Mouse (Mus musculus) lung, adult 2 months (tissue): Measurements from ENCODE around the gene Iqschfp. TPM values are rescaled to one million over a fixed set of nuclear protein-coding genes. Genes with fewer than 3 reads are reported as not detected.

ENCODE experiments used
- DNase-seq: peaks from one replicate; pipeline ENCODE4 v3.0.0; 2022
- H3K4me1 ChIP-seq: fragments of 200-500 bp; 2 replicates; pipeline ENCODE4 v1.6.1; 2011; ENCODE audit warnings: low read length; ENCODE audit not compliant: control insufficient read depth, insufficient read depth
- H3K4me3 ChIP-seq: fragments of 200-500 bp; replicated peaks from 2 replicates; pipeline ENCODE3; 2011; ENCODE audit warnings: low read depth, mild to moderate bottlenecking, control low read depth, low read length; ENCODE audit errors: extremely low read depth
- CTCF ChIP-seq: fragments of 200-500 bp; IDR thresholded peaks from 2 replicates; pipeline ENCODE4 v1.5.1; 2011; ENCODE audit warnings: mild to moderate bottlenecking, low read length, control low read depth; ENCODE audit not compliant: insufficient read depth
- POLR2A ChIP-seq: fragments of 200-500 bp; IDR thresholded peaks from 2 replicates; pipeline ENCODE4 v1.6.1; 2011; ENCODE audit warnings: low read depth, mild to moderate bottlenecking, control low read depth, low read length, borderline replicate concordance; ENCODE audit errors: extremely low read depth
- WGBS: fragments of 180-500 bp; shearing (Covaris S2); methylation state at CpG from one replicate; pipeline ENCODE4 v1.1.7; 2018; 5-methylcytosine and 5-hydroxymethylcytosine counted together
- polyA plus RNA-seq: library from polyadenylated mRNA; depleted of rRNA; stranded (reverse); fragments of >200 nt; gene quantifications from 2 replicates; pipeline ENCODE4 v1.2.3, GENCODE M21; 2012

The Iqschfp gene
- polyA plus RNA-seq, 1 experiment = not detected

DNA sequence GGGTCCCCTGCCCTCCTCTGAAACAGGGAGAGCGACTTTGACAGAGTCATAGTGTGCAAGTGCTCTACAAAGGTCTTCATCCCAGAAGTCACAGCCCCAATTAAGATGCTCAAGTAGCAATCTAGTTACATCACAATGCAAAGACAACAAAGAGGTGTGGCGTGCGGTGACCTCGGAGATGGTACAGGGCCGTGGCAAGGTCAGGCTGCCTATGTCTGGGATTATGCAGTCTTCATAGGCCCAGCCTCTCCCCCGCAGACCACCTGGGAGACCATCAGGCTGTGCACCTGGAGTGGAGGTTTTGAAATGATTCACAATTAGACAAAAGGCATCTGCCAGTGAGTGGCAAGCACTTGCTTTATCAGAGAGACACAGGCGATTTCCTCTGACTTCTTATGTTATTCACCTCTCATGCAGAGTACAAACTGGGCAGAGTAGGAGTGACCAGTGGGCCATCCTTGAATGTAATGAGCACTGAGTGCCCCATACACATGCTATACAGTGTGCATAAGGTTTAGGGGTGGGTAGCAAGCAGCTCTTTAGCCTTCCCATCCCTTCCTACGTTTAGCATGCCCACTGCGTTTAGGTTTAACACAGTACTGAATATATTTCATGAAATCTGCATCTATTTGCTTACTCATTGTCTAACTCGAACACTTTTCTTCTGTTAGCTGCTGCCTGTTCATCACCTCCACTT lies 673.1 kb downstream of the Iqschfp start:
- WGBS = 92% methylated on average over 10 of the region's 10 CpGs
- Histone ChIP-seq H3K4me3 (no peak overlapping the region), H3K4me1 (peaks cover 8% of the 10 kb centered on the region)
- no peak for TF ChIP-seq POLR2A
- no peak for DNase-seq

DNA sequence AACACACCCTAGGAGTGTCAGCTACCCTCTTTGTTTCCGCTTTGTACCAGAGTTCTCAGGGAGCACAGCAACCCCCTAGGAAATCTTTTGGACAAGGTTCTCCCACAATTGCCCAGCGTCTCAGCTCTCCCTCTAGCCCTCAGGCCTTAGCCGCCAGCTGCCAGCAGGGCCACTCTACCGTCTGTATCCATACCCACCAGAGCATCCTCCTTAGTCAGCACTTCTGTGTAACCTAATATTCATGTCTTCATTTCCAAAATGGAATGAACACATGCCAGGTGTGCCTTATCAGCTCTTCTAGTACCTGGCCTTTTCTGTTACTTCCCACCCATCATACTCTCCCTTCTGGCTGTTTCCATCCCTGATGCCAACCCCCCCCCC lies 673.6 kb downstream of the Iqschfp start:
- H3K4me1 ChIP-seq = peaks cover 5% of the 10 kb centered on the region
- no peak for TF ChIP-seq POLR2A
- no peak for TF ChIP-seq CTCF
- no peak overlapping the region for H3K4me3 ChIP-seq
- no peak for DNase-seq
- 87% methylated on average over 4 of the region's 4 CpGs for WGBS

DNA sequence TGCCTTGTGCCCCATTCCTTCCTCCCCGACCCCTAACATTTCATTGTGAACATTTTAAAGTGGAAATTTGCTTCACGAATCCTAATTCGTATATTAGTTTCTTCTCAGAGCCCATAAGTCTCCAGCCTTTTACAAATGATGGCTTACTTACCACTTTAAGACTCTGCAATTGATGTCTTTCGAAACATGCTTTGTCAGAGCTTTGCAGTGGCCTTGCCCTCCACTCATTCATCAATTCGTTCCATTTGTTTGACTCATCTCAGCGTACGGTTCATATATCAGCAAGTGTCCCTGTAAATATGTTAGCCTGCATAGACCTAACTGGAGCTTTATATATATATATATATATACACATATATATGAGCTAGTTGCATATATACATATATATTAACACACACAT lies 675.5 kb downstream of the Iqschfp start:
- H3K4me1 ChIP-seq = peaks cover 9% of the 10 kb centered on the region
- no peak for DNase-seq
- 82% methylated on average over 7 of the region's 7 CpGs for WGBS
- no peak overlapping the region for H3K4me3 ChIP-seq
- TF ChIP-seq CTCF (no peak), POLR2A (no peak)

DNA sequence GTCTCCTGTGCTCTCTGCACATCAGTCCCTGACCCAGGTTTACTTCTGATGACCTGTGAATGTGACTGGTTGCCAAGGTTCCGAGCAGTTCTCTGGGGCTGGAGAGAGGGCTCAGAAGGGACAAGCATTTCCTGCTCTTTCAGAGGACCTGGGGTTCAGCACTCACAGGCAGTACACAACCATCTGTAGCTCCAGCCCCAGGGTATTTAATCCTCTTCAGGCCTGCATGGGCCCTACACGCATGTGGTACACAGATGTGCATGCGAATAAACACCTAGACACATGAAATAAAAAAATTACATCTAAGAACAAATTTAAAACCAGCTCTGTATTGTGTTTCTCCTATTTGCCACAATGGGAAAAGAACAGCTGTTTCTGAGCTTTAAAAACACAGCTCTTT lies 676.1 kb downstream of the Iqschfp start:
- Histone ChIP-seq H3K4me1 (peaks cover 9% of the 10 kb centered on the region), H3K4me3 (no peak overlapping the region)
- TF ChIP-seq POLR2A (no peak), CTCF (no peak)
- no peak for DNase-seq
- WGBS = 89% methylated on average over 3 of the region's 3 CpGs

DNA sequence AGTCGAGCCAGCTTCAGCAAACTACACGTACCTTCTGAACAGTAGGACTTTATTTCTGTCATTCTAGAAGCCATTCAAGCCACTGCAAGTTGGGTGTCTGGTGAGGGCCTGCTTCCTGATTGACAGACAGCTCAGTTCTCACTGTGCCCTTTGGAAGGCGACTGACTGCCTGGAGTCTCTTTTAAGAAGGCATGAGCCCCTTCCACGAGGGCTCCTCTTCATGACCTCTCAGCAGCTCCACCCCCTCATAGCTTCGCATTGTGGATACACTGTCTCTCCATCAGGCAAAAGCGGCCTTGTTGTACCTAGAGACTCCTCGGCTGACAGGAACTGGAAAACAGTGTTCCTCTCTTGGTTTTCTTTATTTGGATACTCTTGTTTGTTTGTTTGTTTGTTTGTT lies 676.7 kb downstream of the Iqschfp start:
- DNase-seq = no peak
- H3K4me1 ChIP-seq = peaks cover 8% of the 10 kb centered on the region
- TF ChIP-seq CTCF (no peak), POLR2A (no peak)
- 73% methylated on average over 7 of the region's 7 CpGs for WGBS
- H3K4me3 ChIP-seq = no peak overlapping the region

DNA sequence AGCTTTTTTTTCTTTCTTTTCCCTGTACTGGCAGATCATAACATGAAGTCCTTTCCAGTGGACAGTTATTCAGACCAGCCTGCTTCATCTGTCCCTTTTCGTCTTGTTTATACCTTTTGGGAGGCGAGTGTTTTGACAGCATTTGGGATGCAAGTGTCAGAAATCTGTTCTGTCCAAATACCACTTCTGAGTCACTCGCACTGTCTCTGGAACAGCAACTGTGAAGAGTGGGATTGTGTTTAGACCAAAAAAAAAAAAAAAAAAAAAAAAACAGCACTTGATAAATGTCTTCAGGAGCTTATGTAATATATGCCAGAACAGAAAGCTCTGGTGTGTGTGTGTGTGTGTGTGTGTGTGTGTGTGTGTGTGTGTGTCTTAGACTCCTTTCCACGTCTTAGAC lies 678.3 kb downstream of the Iqschfp start:
- no peak overlapping the region for H3K4me3 ChIP-seq
- no peak for DNase-seq
- WGBS = 75% methylated on average over 4 of the region's 4 CpGs

DNA sequence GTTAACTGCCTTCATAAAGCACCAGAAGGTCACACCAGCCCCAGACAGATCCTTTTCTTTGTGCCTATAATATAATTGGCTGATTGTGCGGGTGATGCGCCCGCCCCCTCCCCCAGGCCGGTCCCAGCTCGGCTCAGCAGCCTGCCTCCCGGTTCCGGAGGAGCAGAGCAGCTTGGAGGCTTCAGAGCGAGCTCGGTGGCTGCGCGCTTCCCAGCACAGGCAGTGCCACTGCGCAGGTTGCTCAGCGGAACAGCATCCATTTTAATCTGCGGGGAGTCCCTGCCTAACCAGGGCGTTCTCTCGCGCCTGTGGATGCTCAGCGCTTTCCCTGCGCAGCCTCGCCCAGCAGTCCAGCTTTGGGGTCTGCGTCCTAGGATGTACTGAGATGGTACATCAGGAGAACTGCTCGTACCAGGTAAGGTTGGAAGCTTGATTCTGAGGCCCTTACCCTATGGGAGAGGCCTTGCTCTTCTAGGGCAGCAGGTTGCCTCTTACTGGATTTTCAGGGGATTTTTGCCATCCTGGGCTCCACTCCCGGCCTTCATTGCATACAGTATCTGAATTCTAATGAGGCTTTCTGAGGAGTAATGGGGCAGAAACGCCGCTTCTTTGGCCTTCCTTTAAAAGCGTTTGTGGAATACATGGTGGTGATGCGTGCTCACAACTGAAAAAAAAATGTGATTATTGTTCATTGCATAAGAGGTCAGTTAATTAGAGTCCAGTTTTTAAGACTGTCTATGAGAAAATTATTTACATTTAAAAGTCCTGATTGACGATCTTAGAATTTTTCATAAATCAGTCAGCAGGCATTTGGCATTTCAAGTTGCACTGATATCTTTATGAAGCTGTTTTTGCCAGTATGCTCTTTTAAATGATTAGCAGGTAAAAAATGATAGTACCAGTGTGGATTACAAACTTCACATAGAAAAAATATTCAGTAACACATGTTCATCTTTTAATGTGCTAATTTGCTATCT lies 680.5 kb downstream of the Iqschfp start:
- TF ChIP-seq POLR2A (peak; percentile 48; the same call in 1 of the 2 replicates), CTCF (no peak)
- no peak for DNase-seq
- peaks cover 10% of the 10 kb centered on the region for H3K4me1 ChIP-seq
- peak overlapping the region; percentile 67 for H3K4me3 ChIP-seq
- 48% methylated on average over 28 of the region's 28 CpGs for WGBS

More for the DNA sequence above, 678.3 kb downstream of the Iqschfp start:
- peaks cover 6% of the 10 kb centered on the region for H3K4me1 ChIP-seq
- TF ChIP-seq CTCF (no peak), POLR2A (no peak)

DNA sequence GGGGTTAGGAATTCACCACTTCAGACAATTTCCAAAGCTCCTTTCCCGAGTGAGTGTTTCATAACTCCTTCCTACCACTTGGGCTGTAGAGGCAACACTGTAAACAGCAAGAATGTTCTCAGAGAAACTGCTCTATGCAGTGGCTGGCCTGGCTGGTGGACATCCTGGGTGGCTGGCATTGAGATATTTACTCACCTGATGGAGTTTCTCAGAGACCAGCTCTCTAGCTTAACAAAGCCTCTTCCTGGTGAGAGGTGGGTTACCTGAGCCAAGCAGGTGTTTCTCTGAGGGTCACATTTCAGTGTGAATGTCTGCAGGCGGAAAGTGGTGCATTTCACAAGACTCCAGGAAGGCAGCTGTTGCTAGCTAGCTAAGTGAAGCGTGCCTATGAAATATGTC lies 681.2 kb downstream of the Iqschfp start:
- H3K4me3 ChIP-seq = no peak overlapping the region
- WGBS = 52% methylated on average over 3 of the region's 3 CpGs
- H3K4me1 ChIP-seq = peaks cover 10% of the 10 kb centered on the region
- TF ChIP-seq CTCF (no peak), POLR2A (no peak)
- peak; percentile 55 for DNase-seq

DNA sequence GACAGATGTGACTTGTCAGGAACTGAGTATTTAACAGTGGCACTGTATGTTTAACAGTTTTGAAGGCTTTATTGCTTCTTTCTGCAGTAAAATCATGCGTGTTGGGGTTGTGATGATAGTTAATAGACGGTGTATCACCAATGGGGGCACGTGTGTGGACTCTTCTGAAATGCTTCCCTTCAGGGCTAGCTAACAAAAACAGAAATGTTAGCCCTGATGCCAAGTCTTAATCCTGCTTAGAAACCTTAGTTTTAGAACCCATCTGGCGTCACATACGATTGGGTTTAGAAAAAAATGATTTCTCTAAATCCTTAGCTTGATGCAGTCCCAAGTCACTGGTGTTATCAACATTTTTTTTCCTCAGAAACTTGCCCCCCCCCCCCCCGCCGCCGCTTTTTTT lies 682.1 kb downstream of the Iqschfp start:
- WGBS = 47% methylated on average over 8 of the region's 8 CpGs
- no peak overlapping the region for H3K4me3 ChIP-seq
- TF ChIP-seq CTCF = no peak
- TF ChIP-seq POLR2A = no peak
- H3K4me1 ChIP-seq = peaks cover 10% of the 10 kb centered on the region
- DNase-seq = no peak

DNA sequence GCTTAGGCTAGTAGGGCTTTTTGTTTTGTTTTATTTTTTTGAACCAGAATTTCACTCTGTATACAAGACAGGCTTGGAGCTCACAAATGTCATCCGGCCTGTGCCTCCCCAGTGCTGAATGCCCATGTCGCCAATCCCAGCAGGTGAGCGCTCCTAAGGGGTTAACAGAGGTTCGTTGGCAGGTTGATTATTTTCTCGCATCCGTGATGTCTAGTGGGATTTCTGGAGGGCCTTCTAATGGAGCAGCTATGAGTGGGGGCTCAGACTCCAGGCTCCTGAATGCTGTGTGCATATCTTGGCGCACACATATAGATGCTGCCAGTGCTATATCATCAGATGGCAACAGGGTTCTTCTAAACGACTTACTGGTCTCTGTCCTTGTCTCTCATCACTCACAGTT lies 682.5 kb downstream of the Iqschfp start:
- TF ChIP-seq POLR2A (no peak), CTCF (no peak)
- WGBS = 77% methylated on average over 8 of the region's 8 CpGs
- no peak for DNase-seq
- Histone ChIP-seq H3K4me1 (peaks cover 10% of the 10 kb centered on the region), H3K4me3 (no peak overlapping the region)
